Mouse (Mus musculus) cerebellum, postnatal 4 days (tissue): ENCODE results near the gene Slc22a23.

Experiments used
- DNase-seq, 2 experiments: peaks; one replicate each; pipeline ENCODE4 v3.0.0; 2022; ENCODE audit warnings: low spot score in 2 of 2, mixed read lengths in 1 of 2

The Slc22a23 gene

DNA sequence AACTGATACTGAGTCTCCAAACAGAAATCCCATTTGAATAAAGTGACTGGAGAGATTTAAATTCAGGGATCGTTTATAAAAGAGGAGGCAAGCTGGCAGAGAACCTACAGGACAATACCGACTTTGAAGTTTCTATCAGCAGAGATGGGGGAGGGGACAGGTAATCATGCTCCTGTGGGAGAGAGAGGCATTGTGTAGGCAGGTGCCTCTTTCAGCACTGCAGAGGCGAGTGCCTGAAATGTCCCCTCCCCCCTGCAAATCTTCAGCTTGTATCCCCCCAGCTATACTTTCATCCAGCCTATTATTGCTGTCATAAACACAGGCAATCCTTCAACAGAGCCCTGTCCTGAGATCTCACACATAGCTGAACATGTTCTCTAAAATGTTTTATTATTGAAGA lies 43.4 kb downstream of the Slc22a23 start:
- no peak for DNase-seq

DNA sequence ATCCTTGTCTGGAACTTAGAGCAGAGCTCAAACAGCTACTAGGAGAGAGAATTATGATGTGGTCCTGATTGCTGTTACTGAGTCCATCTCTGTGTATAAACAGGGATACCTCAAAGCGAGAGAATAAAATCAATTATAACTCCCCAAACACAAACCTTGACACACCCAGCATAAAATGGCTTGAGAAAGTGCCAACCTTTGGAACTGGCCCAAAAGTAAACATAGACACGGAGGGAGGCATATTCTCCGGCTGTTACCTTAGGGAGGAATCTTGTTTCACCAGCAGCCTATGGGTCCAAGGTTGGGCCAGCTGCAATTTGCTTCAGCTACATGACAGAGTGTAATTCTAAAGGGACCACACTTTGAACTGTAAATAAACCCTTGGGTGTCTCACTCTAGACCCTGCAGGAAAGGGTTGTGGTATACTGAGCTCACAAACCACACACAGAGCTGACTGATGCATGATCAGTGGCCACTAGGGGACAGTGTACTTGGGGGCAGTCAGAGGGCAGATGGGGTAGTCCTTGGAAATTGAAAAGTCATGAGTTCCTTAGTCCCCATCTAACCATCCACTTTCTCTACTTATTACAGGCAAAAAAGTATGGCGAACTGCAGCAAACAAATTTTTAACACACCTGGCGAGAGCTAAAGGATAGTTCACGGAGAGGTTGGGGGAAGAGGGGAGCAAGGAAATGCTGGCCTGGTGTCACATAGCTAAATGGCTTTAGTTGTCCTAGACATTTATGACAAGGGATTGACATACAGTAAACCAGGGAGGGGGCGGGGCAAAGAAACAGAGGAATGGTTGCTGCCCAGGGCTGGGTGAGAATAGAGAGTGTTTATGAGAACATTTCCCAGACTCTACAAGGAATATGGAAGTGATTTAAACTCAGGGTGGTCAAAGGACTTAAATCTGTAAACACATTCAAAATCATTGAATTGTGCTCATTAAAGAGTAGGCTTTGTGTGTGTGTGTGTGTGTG lies 45.3 kb downstream of the Slc22a23 start:
- DNase-seq, result no peak

DNA sequence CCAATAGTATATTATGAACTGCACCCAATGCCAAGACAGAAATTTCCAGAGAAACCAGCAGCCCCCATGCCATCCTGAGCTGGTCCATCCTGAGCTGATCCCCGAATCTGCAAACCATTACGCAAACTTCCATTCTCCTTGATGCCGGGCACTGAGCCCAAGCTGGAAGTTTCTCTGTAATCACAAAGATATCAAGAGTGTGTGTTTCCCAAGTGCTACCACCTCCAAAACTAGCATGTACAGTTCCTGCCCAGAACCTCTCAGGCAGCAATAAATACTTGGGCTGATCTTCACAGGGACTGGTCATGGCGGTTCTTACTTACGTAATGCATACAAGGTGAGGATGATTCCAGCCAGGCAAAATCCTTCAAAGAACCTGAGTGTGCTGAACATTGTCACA lies 46.3 kb downstream of the Slc22a23 start:
- no peak for DNase-seq

DNA sequence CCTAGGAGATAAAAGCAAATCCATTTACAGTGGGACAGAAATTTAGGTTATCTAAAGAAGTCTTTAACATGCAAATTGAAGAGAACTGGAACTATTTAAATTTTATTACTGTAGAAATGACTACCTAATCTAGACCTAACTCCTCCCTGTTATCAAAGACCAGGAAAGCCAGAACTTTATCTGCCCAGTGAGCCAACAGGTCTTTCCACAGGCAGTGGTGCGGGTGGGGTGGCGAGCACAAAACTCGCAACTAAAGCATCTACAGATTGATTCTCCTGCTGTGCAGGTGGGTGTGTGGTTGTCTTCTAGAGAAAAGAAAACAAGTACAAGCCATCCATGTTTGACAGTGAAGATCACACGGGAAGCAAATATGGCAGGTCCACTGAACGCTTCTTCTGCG lies 46.9 kb downstream of the Slc22a23 start:
- no peak for DNase-seq

DNA sequence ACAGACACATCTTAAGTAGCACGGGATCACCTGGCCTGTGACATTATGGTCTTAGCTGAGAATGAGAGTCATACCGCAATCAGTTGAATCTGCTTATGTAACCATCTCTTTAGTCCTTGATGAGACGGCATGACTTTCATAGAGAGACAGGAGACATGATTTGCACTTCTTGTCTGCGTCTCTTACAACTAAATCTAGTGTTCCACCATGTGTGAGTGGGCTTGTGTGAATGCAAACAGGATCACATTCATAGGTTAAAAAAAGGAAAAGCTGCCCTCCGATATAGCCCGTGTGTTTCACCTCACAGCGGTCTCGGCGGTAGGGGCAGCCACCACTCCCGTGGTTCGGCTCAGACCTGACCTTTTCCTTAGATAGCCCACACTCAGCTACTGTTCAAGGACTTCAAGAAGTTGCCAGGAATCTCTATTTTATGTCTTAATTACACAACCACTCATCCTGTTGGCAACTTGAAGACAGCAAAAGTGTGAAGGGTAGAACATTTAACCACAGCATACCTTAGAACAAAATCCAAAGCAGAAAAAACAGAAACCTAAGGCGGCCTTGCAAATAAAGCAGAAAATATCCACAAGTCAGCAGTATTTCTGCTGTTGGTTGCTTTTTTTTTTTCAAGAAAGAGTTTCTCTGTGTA lies 49.1 kb downstream of the Slc22a23 start:
- no peak for DNase-seq

DNA sequence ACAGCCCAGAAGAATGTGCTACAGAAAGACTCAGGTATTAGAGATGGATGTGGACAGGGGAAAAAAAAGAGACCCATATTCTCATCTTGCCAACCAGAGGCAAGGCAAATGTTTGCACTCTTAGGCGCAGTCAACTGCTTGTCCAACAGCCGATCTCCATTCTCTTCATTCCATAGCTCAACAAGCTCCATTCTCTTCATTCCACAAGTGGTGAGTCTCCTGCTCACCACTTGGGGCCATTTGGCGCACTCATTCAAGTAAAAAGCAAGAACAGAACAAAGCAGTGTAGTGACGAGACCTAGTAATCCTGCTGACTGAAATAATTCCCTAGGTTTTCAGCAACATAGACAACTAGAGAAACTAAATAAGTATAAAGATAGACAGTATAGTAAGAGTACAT lies 50.8 kb downstream of the Slc22a23 start:
- DNase-seq, result no peak

DNA sequence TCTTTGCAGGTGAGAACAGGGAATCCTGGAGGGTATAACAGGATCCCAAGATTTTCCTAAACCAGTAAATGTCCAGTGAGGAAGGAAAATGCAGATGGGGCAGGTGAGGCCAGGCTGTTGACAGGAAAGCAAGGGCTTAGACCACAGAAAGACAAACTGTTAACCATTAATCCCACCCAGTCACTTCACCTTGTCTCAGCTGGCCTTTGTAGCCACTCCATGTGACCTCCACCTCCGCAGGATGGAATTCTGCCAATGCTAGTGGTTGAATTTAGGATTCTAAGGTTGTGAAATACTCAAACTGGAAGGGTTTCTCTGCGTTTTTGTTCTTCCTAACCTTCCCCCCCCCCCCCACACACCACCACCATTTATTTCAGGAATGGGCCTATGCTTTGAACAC lies 52.9 kb downstream of the Slc22a23 start:
- DNase-seq, result no peak

DNA sequence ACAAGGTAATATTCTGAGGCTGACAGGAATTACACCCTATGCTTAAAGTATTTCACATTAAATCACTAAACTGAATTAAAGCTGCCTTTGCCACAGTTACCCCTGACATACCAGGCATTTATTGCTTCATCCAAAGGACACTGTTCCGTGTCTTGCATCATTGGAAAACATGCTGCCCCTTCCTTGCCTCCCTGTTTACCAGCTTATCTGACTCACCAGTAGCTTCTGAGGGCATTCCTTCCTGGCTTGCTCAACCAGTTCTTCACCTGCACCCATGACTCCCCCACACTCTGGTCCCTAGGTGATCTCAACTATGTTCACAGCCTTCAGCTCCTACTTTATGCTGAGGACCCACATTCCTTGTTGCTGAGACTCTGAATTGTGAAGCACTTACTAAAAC lies 54.6 kb downstream of the Slc22a23 start:
- no peak for DNase-seq

DNA sequence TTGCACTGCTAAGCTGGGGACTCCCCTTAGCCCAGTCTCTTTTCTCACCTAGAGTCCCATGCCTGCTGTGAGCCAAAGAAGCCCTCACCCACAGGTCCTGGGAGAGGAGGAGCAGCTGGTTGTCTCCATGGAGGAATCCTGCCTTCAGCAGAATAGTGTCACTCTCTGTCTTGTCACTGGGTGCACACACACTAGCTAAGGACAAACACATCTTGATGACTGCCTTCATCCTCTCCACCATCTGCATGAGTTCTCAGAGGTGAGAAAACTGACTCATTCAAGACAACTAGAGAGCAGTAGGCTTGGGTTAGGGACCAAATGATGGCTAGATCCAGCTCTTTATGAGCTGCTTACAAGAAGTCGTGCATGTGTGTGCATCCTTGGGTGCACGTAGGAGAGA lies 55.4 kb downstream of the Slc22a23 start:
- no peak for DNase-seq

DNA sequence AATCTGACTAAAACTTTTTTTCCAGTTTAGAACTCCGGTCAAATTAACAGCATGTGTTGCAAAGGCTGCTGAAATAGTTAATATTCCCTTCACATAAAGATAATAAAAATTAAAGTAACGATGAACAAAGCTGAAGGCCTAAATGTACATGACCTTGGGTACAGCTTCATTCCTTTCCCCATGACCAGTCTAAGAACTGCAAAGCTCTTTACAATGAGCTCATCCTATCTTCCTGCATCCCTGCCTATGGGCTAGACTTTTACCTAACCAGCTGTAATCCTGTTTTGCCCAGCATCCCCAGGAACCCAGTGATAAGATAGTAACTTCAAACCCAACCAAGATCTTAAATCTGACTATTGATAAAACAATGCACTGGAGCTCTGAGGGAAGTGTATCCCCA lies 56.9 kb downstream of the Slc22a23 start:
- DNase-seq, result no peak

DNA sequence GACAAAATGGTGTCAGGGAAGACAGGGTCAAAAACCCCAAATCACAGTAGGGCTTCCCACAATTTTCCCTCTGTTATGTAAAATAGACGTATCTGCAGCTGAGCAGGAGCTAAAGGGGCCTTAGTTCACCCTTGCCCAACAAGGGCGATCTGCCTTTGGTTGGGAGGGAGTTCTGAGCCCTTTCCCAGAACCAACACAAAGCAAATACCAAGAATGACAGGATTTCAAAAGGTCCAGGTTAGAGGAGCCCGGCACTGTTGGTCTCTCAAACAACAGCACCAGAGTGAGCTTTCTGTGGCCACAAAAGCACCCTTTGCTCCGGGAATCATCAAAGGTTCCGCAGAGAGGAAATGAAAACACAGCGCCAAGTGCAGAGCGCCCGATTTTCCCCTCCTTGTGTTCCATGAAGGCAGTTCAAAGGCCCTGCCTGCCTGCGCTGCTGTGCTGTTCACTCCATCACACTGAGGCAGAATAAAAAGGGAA lies 57.3 kb downstream of the Slc22a23 start:
- no peak for DNase-seq

DNA sequence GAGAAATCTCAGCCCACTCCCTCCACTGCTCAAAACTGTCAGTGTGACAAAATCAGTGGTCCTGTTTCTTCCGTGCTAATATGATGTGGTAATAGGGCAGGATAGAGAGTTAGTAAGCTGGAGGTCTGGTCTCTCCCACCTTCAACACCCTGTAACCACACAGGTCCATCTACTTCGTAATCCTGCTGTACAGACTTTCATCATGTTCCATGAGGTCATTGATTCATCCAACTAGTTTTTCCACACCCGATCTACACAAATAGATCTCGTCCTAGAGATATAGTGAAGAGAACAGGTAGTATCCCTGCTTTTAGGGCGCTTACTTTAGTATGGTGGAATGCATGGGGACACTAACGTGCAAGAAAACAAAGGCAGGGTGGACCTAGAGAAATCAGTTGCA lies 63.6 kb downstream of the Slc22a23 start:
- DNase-seq, result no peak

DNA sequence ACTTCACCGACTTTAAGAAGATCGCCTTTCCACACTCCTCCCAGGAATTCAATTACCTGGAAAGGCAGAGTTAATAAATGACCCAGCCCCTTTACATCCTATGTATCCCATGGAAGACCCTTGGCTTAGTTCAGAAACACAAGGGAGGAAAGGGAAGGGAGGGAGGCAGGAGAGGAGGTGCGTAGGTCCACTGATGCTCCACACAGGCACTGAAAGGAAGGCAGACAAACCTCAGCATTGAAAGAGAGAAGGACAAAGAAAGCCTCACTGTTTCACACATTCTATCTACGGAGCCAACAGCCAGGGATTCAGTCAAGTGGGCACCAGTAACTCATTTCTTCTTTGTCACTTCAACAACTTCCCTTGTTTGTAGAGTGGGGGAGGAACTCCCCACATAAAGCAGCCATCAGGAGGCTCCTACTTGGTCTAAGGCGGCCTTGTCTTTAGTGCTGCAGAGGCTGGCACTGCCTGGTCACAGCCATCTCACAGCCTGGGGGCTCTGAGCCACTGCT lies 66.2 kb downstream of the Slc22a23 start:
- no peak for DNase-seq

DNA sequence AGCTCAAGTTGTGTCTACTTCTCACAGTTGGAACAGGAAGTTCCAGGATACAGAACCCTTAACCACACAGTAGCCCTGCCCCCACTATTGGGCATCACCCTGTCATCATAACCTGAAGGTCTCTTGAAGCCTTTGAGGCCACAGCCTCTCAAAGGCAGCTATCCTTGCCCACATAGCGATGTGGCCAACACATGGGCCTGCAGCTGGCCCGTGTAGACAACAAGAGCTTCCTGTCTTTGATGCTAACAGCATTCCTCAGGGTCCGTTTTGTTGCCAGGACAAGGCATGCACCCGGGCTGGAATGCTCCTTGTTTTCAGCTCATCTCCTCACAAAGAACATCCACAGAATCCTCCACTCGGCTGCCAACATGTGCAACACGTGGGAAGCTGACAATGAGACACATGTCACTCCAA lies 66.7 kb downstream of the Slc22a23 start:
- peak in 1 of 2 experiments; percentile 13 for DNase-seq

DNA sequence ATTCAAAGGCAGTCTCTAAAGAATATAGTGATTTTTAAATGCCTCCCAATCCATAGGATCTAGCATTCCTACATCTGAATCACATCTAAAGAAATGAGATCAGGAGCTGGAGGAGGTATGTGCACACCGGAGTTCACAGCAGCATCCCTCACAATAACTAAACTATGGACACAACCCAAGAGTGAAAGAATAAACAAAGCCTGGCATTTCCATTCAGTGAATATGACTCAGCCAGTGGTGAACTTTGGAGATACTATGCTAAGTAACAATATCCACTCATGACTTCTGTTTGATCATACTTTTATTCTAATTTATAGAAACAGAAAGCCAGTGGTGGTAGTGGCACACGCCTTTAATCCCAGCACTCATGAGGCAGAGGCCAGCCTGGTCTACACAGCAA lies 67.4 kb downstream of the Slc22a23 start:
- DNase-seq, result no peak

DNA sequence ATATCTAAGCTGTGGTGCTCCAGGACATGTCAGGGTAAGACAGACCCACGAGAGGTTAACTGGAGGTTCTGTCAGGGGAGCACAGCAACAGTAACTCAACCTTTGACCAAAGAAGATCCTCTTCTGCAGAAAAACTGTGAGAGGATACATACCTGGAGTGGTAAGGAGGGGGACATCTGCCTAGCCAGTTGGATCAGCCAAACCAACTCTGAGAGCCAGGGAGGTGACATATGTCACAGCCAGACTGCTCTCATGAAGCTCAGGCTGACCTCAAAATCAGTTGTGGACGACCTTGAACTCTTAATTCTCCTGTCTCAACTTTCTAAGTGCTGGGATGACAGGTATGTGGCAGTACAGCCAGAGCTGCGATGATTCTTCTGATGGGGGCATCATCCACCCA lies 68.0 kb downstream of the Slc22a23 start:
- DNase-seq, result no peak

DNA sequence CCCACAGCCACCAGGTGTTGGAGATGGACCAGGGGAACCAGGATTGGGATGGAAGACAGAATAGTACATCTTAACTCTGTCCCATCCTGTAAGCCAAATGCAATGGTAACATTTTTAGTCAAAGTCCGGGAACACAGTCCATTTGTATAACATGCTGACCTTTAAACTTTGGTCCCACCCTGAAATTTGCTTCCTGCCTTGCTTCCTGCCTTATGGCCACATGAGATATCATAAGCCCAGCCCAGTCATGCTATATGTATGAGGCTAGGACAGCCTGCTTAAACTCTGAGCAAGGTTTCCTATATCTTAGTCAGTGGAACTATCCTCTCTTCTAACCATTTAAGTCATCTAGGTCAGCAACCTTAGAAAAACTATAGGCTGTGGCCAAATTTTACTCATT lies 70.1 kb downstream of the Slc22a23 start:
- DNase-seq, result no peak

DNA sequence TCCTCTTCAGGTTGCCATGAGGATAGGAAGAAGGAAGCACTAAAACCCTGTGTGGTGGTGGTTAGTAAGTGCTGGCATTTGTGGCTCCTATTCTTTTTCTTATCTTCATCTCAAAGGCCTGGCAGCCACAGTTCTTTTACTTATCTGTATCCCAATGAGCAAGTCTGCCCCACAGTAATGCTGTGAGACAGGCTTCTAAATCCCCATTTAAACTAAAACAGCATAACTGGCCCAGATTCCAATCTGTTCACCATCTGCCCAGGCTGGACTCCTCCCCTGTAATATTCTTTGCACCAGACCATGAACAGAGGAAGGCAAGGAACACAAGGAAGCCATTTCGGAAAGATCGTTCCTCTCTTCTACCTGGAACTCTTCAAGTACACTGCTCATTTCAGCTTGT lies 70.6 kb downstream of the Slc22a23 start:
- no peak for DNase-seq

DNA sequence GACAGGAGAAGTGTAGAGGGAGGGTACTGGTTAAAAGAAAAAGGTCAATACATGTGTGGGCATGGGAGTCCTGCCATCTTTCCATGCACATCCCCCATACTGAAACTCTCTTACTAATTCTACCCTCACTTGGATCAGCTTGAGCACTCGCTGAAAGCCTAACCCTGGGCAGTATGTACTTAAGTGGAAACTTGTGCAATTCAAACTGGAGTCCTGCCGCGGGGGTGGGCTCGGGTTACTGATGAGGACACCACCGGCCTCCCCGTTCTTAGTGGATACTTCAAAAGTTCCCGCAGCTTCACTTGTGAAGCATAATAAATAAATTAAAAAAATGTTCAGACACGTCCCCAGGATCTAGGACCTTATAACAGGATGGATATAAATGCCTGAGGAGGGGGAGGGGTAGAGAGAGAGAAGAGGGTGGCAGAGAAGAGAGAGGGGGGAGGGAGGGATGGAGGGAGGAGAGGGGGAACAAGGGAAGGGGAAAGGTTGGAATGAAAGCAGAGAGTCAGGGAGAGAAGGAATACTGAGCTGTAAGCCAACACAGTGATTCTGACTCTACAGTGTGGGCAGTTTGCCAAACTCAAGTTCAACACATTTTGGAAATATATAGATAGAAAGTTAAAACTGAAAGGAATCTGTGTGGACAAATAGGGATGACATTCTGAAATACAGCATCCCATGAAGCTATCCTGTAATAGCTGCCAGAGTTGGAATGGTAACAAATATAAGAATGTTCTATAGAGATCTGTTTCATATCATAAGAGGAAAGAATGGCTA lies 72.5 kb downstream of the Slc22a23 start:
- no peak for DNase-seq

DNA sequence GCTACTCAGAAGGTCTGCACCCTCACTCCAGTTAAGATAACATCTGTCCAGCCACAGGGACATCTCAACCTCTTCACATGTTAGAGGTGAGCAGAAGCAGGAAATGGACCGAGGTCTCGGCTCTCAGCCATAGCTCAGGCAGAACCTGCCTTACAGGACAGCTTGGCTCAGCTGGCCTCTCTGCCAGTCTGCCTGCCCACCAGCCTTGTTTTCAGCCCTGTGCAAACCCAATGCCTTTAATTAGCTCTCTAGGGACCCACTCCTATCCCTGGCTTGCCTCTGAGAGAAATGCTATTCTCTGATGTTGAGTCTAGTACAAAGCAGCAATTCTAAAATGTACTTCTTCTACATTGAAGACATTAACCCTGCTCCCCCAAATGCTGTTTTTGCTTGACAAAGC lies 73.3 kb downstream of the Slc22a23 start:
- no peak for DNase-seq

DNA sequence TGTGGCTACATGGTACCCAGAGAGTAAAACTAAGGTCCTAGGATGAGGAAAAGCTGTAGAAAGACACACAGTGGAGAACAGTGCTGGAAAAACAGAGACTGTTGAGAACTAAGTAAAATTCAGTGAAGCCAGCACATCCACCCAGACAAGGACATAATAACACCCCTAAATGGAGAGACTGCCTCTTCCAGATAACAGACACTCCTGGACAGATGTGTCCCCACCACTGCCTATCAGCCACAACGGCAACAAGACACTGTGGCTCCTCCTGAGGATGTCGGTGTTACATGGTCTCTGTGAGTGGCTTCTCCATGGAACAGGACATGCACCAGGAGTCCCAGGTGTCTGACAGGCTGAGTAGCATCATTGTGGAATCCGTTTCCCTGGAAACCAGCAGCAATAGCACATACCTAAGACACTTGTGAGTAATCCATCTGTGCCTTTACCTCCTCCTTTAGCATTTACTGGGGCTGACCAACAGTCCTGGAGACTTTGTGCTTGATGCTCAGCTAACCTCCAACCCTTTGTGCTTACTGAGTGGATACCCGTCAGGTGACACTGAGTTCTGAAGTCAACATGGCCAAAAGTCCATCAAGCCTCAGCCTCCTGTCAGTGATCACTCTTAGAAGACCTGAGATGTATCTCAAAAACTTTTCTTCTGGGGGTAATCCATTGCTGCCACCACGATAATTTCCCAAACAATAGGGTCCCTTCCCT lies 73.9 kb downstream of the Slc22a23 start:
- no peak for DNase-seq
